Mouse (Mus musculus) forebrain, embryonic 16.5 days (tissue): Measurements from ENCODE around the gene Erc2. TPM values are rescaled to one million over a fixed set of nuclear protein-coding genes. Genes with fewer than 3 reads are reported as not detected.
A peak's percentile ranks its signal among the peaks of the same experiment; 100 is the strongest.

Source experiments
- ATAC-seq: fragments of 200-750 bp; cut with Nextera tagmentation; 2 replicates; pipeline ENCODE4 v1.8.0; 2017; ENCODE audit warnings: mild to moderate bottlenecking, moderate library complexity
- H3K27ac ChIP-seq: fragments of 300-500 bp; sonication (generic); 2 replicates; pipeline ENCODE4 v1.5.1; 2014; ENCODE audit warnings: low read length, control low read depth
- H3K27me3 ChIP-seq: fragments of 300-500 bp; sonication (generic); replicated peaks from 2 replicates; pipeline ENCODE4 v1.6.1; 2014; ENCODE audit warnings: low read length; ENCODE audit not compliant: control insufficient read depth, insufficient read depth
- H3K36me3 ChIP-seq: fragments of 300-500 bp; sonication (generic); 2 replicates; pipeline ENCODE4 v1.6.1; 2014; ENCODE audit not compliant: control insufficient read depth, insufficient read depth
- H3K4me1 ChIP-seq: fragments of 300-500 bp; sonication (generic); replicated peaks from 2 replicates; pipeline ENCODE4 v1.6.1; 2014; ENCODE audit warnings: low read length; ENCODE audit not compliant: control insufficient read depth, insufficient read depth
- H3K4me2 ChIP-seq: fragments of 300-500 bp; sonication (generic); 2 replicates; pipeline ENCODE4 v1.6.1; 2014; ENCODE audit warnings: mild to moderate bottlenecking, low read length, control low read depth
- H3K4me3 ChIP-seq: fragments of 300-500 bp; sonication (generic); replicated peaks from 2 replicates; pipeline ENCODE4 v1.5.1; 2014; ENCODE audit warnings: mild to moderate bottlenecking, low read length, control low read depth
- H3K9ac ChIP-seq: fragments of 300-500 bp; sonication (generic); replicated peaks from 2 replicates; pipeline ENCODE4 v1.6.1; 2014; ENCODE audit warnings: low read depth, low read length, control low read depth
- H3K9me3 ChIP-seq: fragments of 300-500 bp; sonication (generic); 2 replicates; pipeline ENCODE4 v1.6.1; 2016; ENCODE audit warnings: low read length; ENCODE audit not compliant: control insufficient read depth
- WGBS: fragments of 180-500 bp; shearing (Covaris S2); extraction: QIAGEN DNeasy Blood & Tissue Kit; methylation state at CpG from one replicate; pipeline ENCODE4 v1.1.7; 2014; 5-methylcytosine and 5-hydroxymethylcytosine counted together
- polyA plus RNA-seq: library from polyadenylated mRNA; unstranded; fragments of >200 nt; fragmentation: Nextera tagmentation; extraction: Ambion mirVana; gene quantifications from 2 replicates; pipeline ENCODE4 v1.2.1, GENCODE M21; 2015

Erc2 gene
- polyA plus RNA-seq, 1 experiment from 2014 or later = 78.0 TPM

GRCm38 (mm10) chr14:28507011-28507410 lies 884.8 kb downstream of the Erc2 start:
- Histone ChIP-seq H3K27ac (no peak overlapping the region), H3K4me3 (peak overlapping the region; percentile 55), H3K27me3 (peaks cover 49% of the 10 kb centered on the region), H3K36me3 (no peaks in the 10 kb centered on the region), H3K4me2 (peak overlapping the region; percentile 96), H3K9me3 (no peaks in the 10 kb centered on the region), H3K4me1 (peaks cover 61% of the 10 kb centered on the region), H3K9ac (peak overlapping the region; percentile 35; the same call in 1 of the 2 replicates)
- WGBS = under 1% methylated on average over 15 of the region's 15 CpGs
- ATAC-seq = no peak

- Histone ChIP-seq H3K4me2 (peak overlapping the region; percentile 96), H3K36me3 (no peaks in the 10 kb centered on the region), H3K9ac (peak overlapping the region; percentile 35), H3K4me3 (peak overlapping the region; percentile 55), H3K9me3 (no peaks in the 10 kb centered on the region), H3K27ac (no peak overlapping the region), H3K27me3 (peaks cover 50% of the 10 kb centered on the region), H3K4me1 (peaks cover 61% of the 10 kb centered on the region)
- ATAC-seq = no peak
- WGBS = 1% methylated on average over 18 of the region's 18 CpGs
These were observed 885.2 kb downstream of the Erc2 start for GRCm38 (mm10) chr14:28507471-28507870.

GRCm38 (mm10) chr14:28508288-28509258 lies 886.3 kb downstream of the Erc2 start:
- Histone ChIP-seq H3K9ac (no peak overlapping the region; the same call in none of the 2 replicates), H3K4me2 (peak overlapping the region; percentile 96), H3K4me3 (peak overlapping the region; percentile 35), H3K27me3 (peaks cover 51% of the 10 kb centered on the region), H3K9me3 (no peaks in the 10 kb centered on the region), H3K27ac (no peak overlapping the region), H3K36me3 (no peaks in the 10 kb centered on the region), H3K4me1 (peaks cover 61% of the 10 kb centered on the region)
- ATAC-seq = no peak
- 21% methylated on average over 27 of the region's 27 CpGs for WGBS

- H3K9ac ChIP-seq = peak overlapping the region; percentile 57
- peak overlapping the region; percentile 46 for H3K27ac ChIP-seq
- no peaks in the 10 kb centered on the region for H3K36me3 ChIP-seq
- peaks cover 59% of the 10 kb centered on the region for H3K4me1 ChIP-seq
- H3K9me3 ChIP-seq = no peaks in the 10 kb centered on the region
- peak overlapping the region; percentile 96 for H3K4me2 ChIP-seq
- WGBS = under 1% methylated on average over 47 of the region's 47 CpGs
- peaks cover 46% of the 10 kb centered on the region for H3K27me3 ChIP-seq
- ATAC-seq = no peak
- H3K4me3 ChIP-seq = peak overlapping the region; percentile 35
These were observed 887.5 kb downstream of the Erc2 start for GRCm38 (mm10) chr14:28509441-28510340.

GRCm38 (mm10) chr14:28510341-28511028 lies 888.3 kb downstream of the Erc2 start:
- peak; percentile 32; the same call in 1 of the 2 replicates for ATAC-seq
- peak overlapping the region; percentile 96 for H3K4me2 ChIP-seq
- WGBS = 1% methylated on average over 29 of the region's 29 CpGs
- H3K4me3 ChIP-seq = peak overlapping the region; percentile 35
- no peaks in the 10 kb centered on the region for H3K9me3 ChIP-seq
- peaks cover 46% of the 10 kb centered on the region for H3K27me3 ChIP-seq
- H3K27ac ChIP-seq = peak overlapping the region; percentile 46
- H3K9ac ChIP-seq = peak overlapping the region; percentile 53
- H3K4me1 ChIP-seq = peaks cover 54% of the 10 kb centered on the region
- H3K36me3 ChIP-seq = no peaks in the 10 kb centered on the region

GRCm38 (mm10) chr14:28511029-28511651 lies 888.9 kb downstream of the Erc2 start:
- under 1% methylated on average over 38 of the region's 41 CpGs for WGBS
- Histone ChIP-seq H3K9me3 (no peaks in the 10 kb centered on the region), H3K4me3 (peak overlapping the region; percentile 35), H3K27ac (0 out of 2 replicates have a peak overlapping the region, but pooled peaks have one; percentile 29), H3K36me3 (no peaks in the 10 kb centered on the region), H3K4me2 (peak overlapping the region; percentile 96), H3K9ac (peak overlapping the region; percentile 53), H3K27me3 (peaks cover 46% of the 10 kb centered on the region), H3K4me1 (peaks cover 48% of the 10 kb centered on the region)
- ATAC-seq = no peak

- no peak for ATAC-seq
- H3K4me2 ChIP-seq = no peak overlapping the region
These were observed 890.8 kb downstream of the Erc2 start for GRCm38 (mm10) chr14:28512805-28513590.

GRCm38 (mm10) chr14:28514171-28514570 lies 891.9 kb downstream of the Erc2 start:
- H3K4me2 ChIP-seq = no peak overlapping the region

More at GRCm38 (mm10) chr14:28512805-28513590, 890.8 kb downstream of the Erc2 start:
- Histone ChIP-seq H3K27me3 (peaks cover 37% of the 10 kb centered on the region), H3K4me3 (no peak overlapping the region), H3K9ac (no peak overlapping the region), H3K36me3 (no peaks in the 10 kb centered on the region), H3K4me1 (peaks cover 37% of the 10 kb centered on the region), H3K27ac (no peak overlapping the region), H3K9me3 (no peaks in the 10 kb centered on the region)
- WGBS = 81% methylated on average over 5 of the region's 5 CpGs

More at GRCm38 (mm10) chr14:28514171-28514570, 891.9 kb downstream of the Erc2 start:
- peaks cover 31% of the 10 kb centered on the region for H3K4me1 ChIP-seq
- peaks cover 30% of the 10 kb centered on the region for H3K27me3 ChIP-seq
- H3K27ac ChIP-seq = no peak overlapping the region
- no peaks in the 10 kb centered on the region for H3K36me3 ChIP-seq
- H3K9me3 ChIP-seq = no peaks in the 10 kb centered on the region
- peak; percentile 47 for ATAC-seq
- 19% methylated on average over 2 of the region's 2 CpGs for WGBS
- no peak overlapping the region for H3K4me3 ChIP-seq
- H3K9ac ChIP-seq = no peak overlapping the region
